Mouse (Mus musculus): ENCODE measurements around the gene Ank3.

DNA sequence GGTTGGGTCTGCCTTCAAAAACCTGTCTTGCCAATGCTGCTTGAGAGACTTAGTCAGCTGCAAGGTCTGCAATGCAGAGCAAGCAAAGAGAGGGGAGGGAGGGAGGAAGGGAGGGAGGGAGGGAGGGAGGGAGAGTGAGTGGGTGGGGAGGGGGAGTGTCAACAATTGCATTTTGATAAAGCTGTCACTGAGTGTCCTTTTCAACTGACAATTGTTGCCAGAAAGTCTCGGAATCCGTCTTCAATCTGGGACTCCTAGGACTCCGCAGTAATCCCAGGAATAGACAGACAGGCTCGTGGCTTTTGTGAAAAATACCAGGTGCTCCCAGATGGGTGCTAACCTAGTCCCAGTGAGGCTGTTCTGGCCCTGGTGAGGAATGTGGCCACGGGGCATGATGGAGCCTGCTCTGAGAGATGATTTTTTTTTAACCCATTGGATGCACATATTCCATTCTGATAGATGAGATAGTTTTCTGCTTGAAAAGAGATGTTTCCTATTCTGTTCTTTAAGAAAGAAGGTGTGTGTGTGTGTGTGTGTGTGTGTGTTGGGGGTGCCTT, 254.6 kb downstream of the Ank3 start:
- TF ChIP-seq POLR2A (IDR thresholded peaks at IDR 0.05; ENCODE audit: low read depth, low read length) (no peak), CTCF (conservative IDR thresholded peaks at IDR 0.05; ENCODE audit: insufficient read depth, insufficient read length, low read depth, low read length) (no peak)
